Mouse (Mus musculus): ENCODE data around the gene AC161166.1.

DNA sequence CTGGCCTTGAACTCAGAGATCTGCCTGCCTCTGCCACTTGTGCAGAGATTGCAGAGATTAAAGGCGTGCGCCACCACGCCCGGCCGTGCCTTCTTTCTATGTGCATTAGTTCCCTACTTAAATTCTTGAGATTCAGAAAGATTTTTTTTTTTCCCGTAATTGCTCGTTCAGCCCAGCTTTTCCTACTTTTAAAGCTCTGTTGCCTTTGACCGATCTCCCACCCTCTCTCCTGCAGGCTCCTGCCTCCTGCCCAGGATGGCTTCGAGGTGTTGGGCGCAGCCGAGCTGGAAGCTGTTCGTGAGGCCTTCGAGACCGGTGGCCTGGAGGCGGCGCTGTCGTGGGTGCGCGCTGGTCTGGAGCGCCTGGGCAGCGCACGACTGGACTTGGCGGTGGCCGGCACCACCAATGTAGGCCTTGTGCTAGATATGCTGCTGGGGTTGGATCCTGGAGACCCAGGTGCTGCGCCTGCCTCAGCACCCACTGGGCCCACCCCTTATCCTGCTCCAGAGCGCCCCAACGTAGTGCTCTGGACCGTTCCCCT, 20.8 kb upstream of the AC161166.1 start:
- no peak for TF ChIP-seq CTCF (IDR thresholded peaks at IDR 0.05; ENCODE audit: low read depth, low read length)
- TF ChIP-seq POLR2A (IDR thresholded peaks at IDR 0.05; ENCODE audit: borderline replicate concordance, low read depth, low read length), result no peak

Measured in bone marrow macrophage, adult 2 months (primary cell).